Mouse (Mus musculus): Measurements from ENCODE around the gene Faf1. TPM values are rescaled to one million over a fixed set of nuclear protein-coding genes. Genes with fewer than 3 reads are reported as not detected.
A peak's percentile ranks its signal among the peaks of the same experiment; 100 is the strongest.

The Faf1 gene
- polyA plus RNA-seq, 1 experiment from 2014 or later, result 11.1 TPM

DNA sequence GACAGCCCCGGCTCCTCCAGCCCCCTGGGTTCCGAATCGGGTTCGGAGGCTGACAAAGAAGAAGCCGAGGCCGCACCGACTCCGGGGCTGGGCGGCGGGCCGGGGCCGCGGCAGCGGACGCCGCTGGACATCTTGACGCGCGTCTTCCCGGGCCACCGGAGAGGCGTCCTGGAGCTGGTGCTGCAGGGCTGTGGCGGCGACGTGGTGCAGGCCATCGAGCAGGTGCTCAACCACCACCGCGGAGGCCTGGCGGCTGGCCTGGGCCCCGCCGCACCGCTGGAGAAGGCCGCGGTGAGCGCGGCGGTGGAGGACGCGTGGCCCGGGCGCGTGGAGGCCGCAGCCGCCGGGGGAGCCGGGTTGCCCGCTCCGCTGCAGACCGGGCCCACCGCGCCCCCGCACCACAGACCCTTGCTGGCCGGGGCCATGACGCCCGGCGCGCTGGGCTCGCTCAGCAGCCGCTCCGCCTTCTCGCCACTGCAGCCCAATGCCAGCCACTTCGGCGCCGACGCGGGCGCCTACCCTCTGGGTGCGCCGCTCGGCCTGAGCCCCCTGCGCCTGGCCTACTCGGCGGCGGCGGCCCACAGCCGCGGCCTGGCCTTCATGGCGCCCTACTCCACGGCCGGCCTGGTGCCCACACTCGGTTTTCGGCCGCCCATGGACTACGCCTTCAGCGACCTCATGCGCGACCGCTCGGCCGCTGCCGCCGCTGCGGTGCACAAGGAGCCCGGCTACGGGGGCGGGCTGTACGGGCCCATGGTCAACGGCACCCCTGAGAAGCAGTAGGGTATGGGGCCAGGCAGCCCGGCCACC lies 305.7 kb downstream of the Faf1 start:
- Histone ChIP-seq H3K36me3 (ENCODE audit: control insufficient read depth, insufficient read depth) (no peaks in the 10 kb centered on the region), H3K4me2 (ENCODE audit: low read depth, low read length) (peak overlapping the region; percentile 36), H3K9ac (ENCODE audit: low read depth, low read length) (no peak overlapping the region), H3K27ac (ENCODE audit: low read length) (no peak overlapping the region), H3K27me3 (ENCODE audit: control insufficient read depth, insufficient read depth, low read depth, low read length) (peaks cover 100% of the 10 kb centered on the region), H3K4me1 (ENCODE audit: control insufficient read depth, low read depth, low read length) (peaks cover 2% of the 10 kb centered on the region), H3K9me3 (replicated peaks; ENCODE audit: control insufficient read depth, low read length) (no peaks in the 10 kb centered on the region), H3K4me3 (ENCODE audit: low read depth, low read length) (peak overlapping the region; percentile 41)
- no peak for ATAC-seq (ENCODE audit: low read depth)
- 1% methylated on average over 92 of the region's 99 CpGs for WGBS (ENCODE audit: insufficient replicate concordance)

- H3K4me1 ChIP-seq (ENCODE audit: control insufficient read depth, low read depth, low read length), result peaks cover 2% of the 10 kb centered on the region
- 5% methylated on average over 28 of the region's 30 CpGs for WGBS (ENCODE audit: insufficient replicate concordance)
- no peaks in the 10 kb centered on the region for H3K36me3 ChIP-seq (ENCODE audit: control insufficient read depth, insufficient read depth)
- ATAC-seq (ENCODE audit: low read depth), result no peak
- H3K9ac ChIP-seq (ENCODE audit: low read depth, low read length), result no peak overlapping the region
- H3K27ac ChIP-seq (ENCODE audit: low read length), result no peak overlapping the region
- H3K27me3 ChIP-seq (ENCODE audit: control insufficient read depth, insufficient read depth, low read depth, low read length), result peaks cover 100% of the 10 kb centered on the region
- peak overlapping the region; percentile 36 for H3K4me2 ChIP-seq (ENCODE audit: low read depth, low read length)
- peak overlapping the region; percentile 41 for H3K4me3 ChIP-seq (ENCODE audit: low read depth, low read length)
- no peaks in the 10 kb centered on the region for H3K9me3 ChIP-seq (replicated peaks; ENCODE audit: control insufficient read depth, low read length)
Observed at GRCm38 (mm10) chr4:109982681-109983265, 306.4 kb downstream of the Faf1 start.

DNA sequence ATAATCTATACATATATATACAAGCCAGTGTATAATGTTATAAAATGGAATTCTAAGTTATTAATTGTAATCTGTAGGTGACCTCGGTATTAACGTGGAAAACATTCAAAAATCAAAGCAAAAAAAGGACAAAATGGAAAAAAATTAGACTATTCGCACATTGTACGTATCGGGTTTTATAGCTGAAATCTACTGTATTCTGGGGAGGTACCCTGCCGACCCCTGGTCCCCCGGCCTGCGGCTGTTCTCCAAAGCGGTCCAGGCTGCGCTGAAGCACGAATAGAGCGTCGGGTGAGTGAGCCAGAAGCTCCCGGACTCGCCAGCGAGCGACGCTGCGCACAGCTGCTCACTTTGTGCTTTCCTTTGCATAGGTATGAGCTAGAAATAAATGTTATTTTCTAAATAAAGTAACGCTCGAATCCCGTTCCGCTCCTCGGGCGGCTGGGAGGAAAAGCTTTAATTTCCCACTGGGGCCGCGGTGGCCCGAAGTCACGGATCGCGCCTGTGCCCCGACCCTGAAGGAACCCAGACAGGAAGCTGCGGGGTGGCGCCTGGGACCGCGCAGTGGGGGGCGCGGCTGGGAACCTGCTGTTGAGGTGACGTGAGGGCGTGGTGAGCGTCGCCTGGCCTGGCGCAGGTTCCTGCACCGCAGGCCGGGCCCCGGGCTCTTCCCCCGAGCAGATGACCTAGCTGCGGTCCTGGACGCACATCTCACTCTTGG lies 307.1 kb downstream of the Faf1 start:
- Histone ChIP-seq H3K4me3 (ENCODE audit: low read depth, low read length) (0 out of 2 replicates have a peak overlapping the region, but pooled peaks have one; percentile 0), H3K36me3 (ENCODE audit: control insufficient read depth, insufficient read depth) (no peaks in the 10 kb centered on the region), H3K27ac (ENCODE audit: low read length) (no peak overlapping the region), H3K9ac (ENCODE audit: low read depth, low read length) (no peak overlapping the region), H3K4me2 (ENCODE audit: low read depth, low read length) (no peak overlapping the region), H3K9me3 (replicated peaks; ENCODE audit: control insufficient read depth, low read length) (no peaks in the 10 kb centered on the region), H3K27me3 (ENCODE audit: control insufficient read depth, insufficient read depth, low read depth, low read length) (peaks cover 98% of the 10 kb centered on the region), H3K4me1 (ENCODE audit: control insufficient read depth, low read depth, low read length) (no peaks in the 10 kb centered on the region; the same call in 1 of the 2 replicates)
- ATAC-seq (ENCODE audit: low read depth), result no peak
- 1% methylated on average over 48 of the region's 49 CpGs for WGBS (ENCODE audit: insufficient replicate concordance)

GRCm38 (mm10) chr4:109984011-109984411 lies 307.6 kb downstream of the Faf1 start:
- H3K36me3 ChIP-seq (ENCODE audit: control insufficient read depth, insufficient read depth), result no peaks in the 10 kb centered on the region
- WGBS (ENCODE audit: insufficient replicate concordance), result 2% methylated on average over 24 of the region's 24 CpGs
- no peak overlapping the region for H3K27ac ChIP-seq (ENCODE audit: low read length)
- H3K9ac ChIP-seq (ENCODE audit: low read depth, low read length), result no peak overlapping the region
- no peak for ATAC-seq (ENCODE audit: low read depth)
- H3K27me3 ChIP-seq (ENCODE audit: control insufficient read depth, insufficient read depth, low read depth, low read length), result peaks cover 98% of the 10 kb centered on the region
- no peak overlapping the region for H3K4me3 ChIP-seq (ENCODE audit: low read depth, low read length)
- H3K4me2 ChIP-seq (ENCODE audit: low read depth, low read length), result no peak overlapping the region
- H3K9me3 ChIP-seq (replicated peaks; ENCODE audit: control insufficient read depth, low read length), result no peaks in the 10 kb centered on the region
- H3K4me1 ChIP-seq (ENCODE audit: control insufficient read depth, low read depth, low read length), result no peaks in the 10 kb centered on the region; the same call in 1 of the 2 replicates

- ATAC-seq (ENCODE audit: low read depth), result no peak
- H3K27ac ChIP-seq (ENCODE audit: low read length), result no peak overlapping the region
- peaks cover 94% of the 10 kb centered on the region for H3K27me3 ChIP-seq (ENCODE audit: control insufficient read depth, insufficient read depth, low read depth, low read length)
- H3K9me3 ChIP-seq (replicated peaks; ENCODE audit: control insufficient read depth, low read length), result no peaks in the 10 kb centered on the region
- no peaks in the 10 kb centered on the region; the same call in 1 of the 2 replicates for H3K4me1 ChIP-seq (ENCODE audit: control insufficient read depth, low read depth, low read length)
- H3K4me3 ChIP-seq (ENCODE audit: low read depth, low read length), result no peak overlapping the region
- WGBS (ENCODE audit: insufficient replicate concordance), result 3% methylated on average over 38 of the region's 38 CpGs
- no peak overlapping the region for H3K9ac ChIP-seq (ENCODE audit: low read depth, low read length)
- H3K36me3 ChIP-seq (ENCODE audit: control insufficient read depth, insufficient read depth), result no peaks in the 10 kb centered on the region
- no peak overlapping the region for H3K4me2 ChIP-seq (ENCODE audit: low read depth, low read length)
Observed at GRCm38 (mm10) chr4:109984496-109985423, 308.4 kb downstream of the Faf1 start.

GRCm38 (mm10) chr4:109985424-109986172 lies 309.2 kb downstream of the Faf1 start:
- no peak overlapping the region for H3K4me2 ChIP-seq (ENCODE audit: low read depth, low read length)
- no peaks in the 10 kb centered on the region; the same call in 1 of the 2 replicates for H3K4me1 ChIP-seq (ENCODE audit: control insufficient read depth, low read depth, low read length)
- no peak overlapping the region for H3K4me3 ChIP-seq (ENCODE audit: low read depth, low read length)
- H3K27me3 ChIP-seq (ENCODE audit: control insufficient read depth, insufficient read depth, low read depth, low read length), result peaks cover 87% of the 10 kb centered on the region
- no peaks in the 10 kb centered on the region for H3K36me3 ChIP-seq (ENCODE audit: control insufficient read depth, insufficient read depth)
- H3K27ac ChIP-seq (ENCODE audit: low read length), result no peak overlapping the region
- WGBS (ENCODE audit: insufficient replicate concordance), result 3% methylated on average over 16 of the region's 16 CpGs
- H3K9ac ChIP-seq (ENCODE audit: low read depth, low read length), result no peak overlapping the region
- H3K9me3 ChIP-seq (replicated peaks; ENCODE audit: control insufficient read depth, low read length), result no peaks in the 10 kb centered on the region
- no peak for ATAC-seq (ENCODE audit: low read depth)

DNA sequence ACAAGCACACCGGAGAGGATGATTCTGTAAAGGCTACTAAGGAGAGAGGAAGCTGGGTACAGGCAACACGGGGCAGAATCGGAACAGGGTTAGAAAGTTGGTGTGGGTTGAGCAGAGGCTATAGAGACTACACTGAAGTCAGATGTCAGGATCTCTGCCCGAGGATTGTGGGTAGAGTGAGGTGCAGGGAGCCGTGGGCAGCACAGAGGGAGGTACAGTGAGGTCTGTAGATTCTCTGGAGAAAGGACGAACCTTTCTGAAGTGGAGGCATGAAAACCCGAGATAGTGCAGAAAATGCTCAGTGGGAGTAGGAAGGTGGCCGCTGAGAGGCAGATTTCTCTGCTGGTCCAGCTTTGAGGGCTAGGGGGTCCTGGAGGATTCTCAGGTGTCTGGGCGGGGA lies 309.9 kb downstream of the Faf1 start:
- H3K27ac ChIP-seq (ENCODE audit: low read length), result no peak overlapping the region
- H3K4me1 ChIP-seq (ENCODE audit: control insufficient read depth, low read depth, low read length), result no peaks in the 10 kb centered on the region; the same call in 1 of the 2 replicates
- no peaks in the 10 kb centered on the region for H3K36me3 ChIP-seq (ENCODE audit: control insufficient read depth, insufficient read depth)
- 3% methylated on average over 9 of the region's 9 CpGs for WGBS (ENCODE audit: insufficient replicate concordance)
- no peaks in the 10 kb centered on the region for H3K9me3 ChIP-seq (replicated peaks; ENCODE audit: control insufficient read depth, low read length)
- H3K4me3 ChIP-seq (ENCODE audit: low read depth, low read length), result no peak overlapping the region
- ATAC-seq (ENCODE audit: low read depth), result no peak
- peaks cover 80% of the 10 kb centered on the region for H3K27me3 ChIP-seq (ENCODE audit: control insufficient read depth, insufficient read depth, low read depth, low read length)
- no peak overlapping the region for H3K9ac ChIP-seq (ENCODE audit: low read depth, low read length)
- H3K4me2 ChIP-seq (ENCODE audit: low read depth, low read length), result no peak overlapping the region
